Mouse (Mus musculus) midbrain, postnatal 0 days (tissue): ENCODE results near the gene Hoxd8. TPM values are rescaled to one million over a fixed set of nuclear protein-coding genes. Genes with fewer than 3 reads are reported as not detected.
A peak's percentile ranks its signal among the peaks of the same experiment; 100 is the strongest.

Experiments used
- ATAC-seq: fragments of 200-750 bp; cut with Nextera tagmentation; 2 replicates; pipeline ENCODE4 v1.8.0; 2017; ENCODE audit warnings: moderate number of reproducible peaks, mild to moderate bottlenecking, moderate TSS enrichment, moderate library complexity; ENCODE audit not compliant: low FRiP score
- DNase-seq: peaks from one replicate; pipeline ENCODE4 v3.0.0-alpha.2; 2015; ENCODE audit warnings: low spot score
- H3K27ac ChIP-seq: fragments of 300-500 bp; sonication (generic); 2 replicates; pipeline ENCODE4 v1.5.1; 2014; ENCODE audit warnings: low read depth, mild to moderate bottlenecking, low read length, mixed read lengths
- H3K27me3 ChIP-seq: fragments of 300-500 bp; sonication (generic); 2 replicates; pipeline ENCODE4 v1.6.1; 2014; ENCODE audit warnings: low read length, control low read depth, mixed read lengths; ENCODE audit not compliant: insufficient read depth
- H3K36me3 ChIP-seq: fragments of 300-500 bp; sonication (generic); 2 replicates; pipeline ENCODE4 v1.6.1; 2014; ENCODE audit warnings: low read length, control low read depth, mixed read lengths; ENCODE audit not compliant: insufficient read depth
- H3K4me1 ChIP-seq: fragments of 300-500 bp; sonication (generic); 2 replicates; pipeline ENCODE4 v1.6.1; 2014; ENCODE audit warnings: mild to moderate bottlenecking, control low read depth, antibody characterized with exemption, low read length, mixed read lengths; ENCODE audit not compliant: insufficient read depth
- H3K4me2 ChIP-seq: fragments of 300-500 bp; sonication (generic); 2 replicates; pipeline ENCODE4 v1.6.1; 2014; ENCODE audit warnings: low read depth, mild to moderate bottlenecking, low read length, mixed read lengths; ENCODE audit not compliant: poor library complexity, severe bottlenecking
- H3K4me3 ChIP-seq: fragments of 300-500 bp; sonication (generic); 2 replicates; pipeline ENCODE4 v1.5.1; 2014; ENCODE audit warnings: low read depth, mild to moderate bottlenecking, low read length, moderate library complexity
- H3K9ac ChIP-seq: fragments of 300-500 bp; sonication (generic); replicated peaks from 2 replicates; pipeline ENCODE4 v1.6.1; 2014; ENCODE audit warnings: mild to moderate bottlenecking, low read length, moderate library complexity, mixed read lengths; ENCODE audit not compliant: poor library complexity, severe bottlenecking
- H3K9me3 ChIP-seq: fragments of 300-500 bp; sonication (generic); 2 replicates; pipeline ENCODE4 v1.6.1; 2016; ENCODE audit warnings: low read length, control low read depth
- CTCF ChIP-seq: IDR thresholded peaks from 2 replicates; pipeline ENCODE4 v1.5.1; 2016; ENCODE audit warnings: antibody characterized with exemption, mild to moderate bottlenecking
- WGBS: fragments of 180-500 bp; shearing (Covaris S2); extraction: QIAGEN DNeasy Blood & Tissue Kit; methylation state at CpG from one replicate; pipeline ENCODE4 v1.1.7; 2014; 5-methylcytosine and 5-hydroxymethylcytosine counted together
- microRNA counts: library from miRNA; unstranded; fragments of <30 nt; microRNA quantifications from one replicate; lab custom pipeline; 2015
- microRNA-seq: library from miRNA; unstranded; fragments of <30 nt; microRNA quantifications from one replicate; pipeline ENCODE4, GENCODE M21; 2016; ENCODE audit warnings: borderline number of aligned reads
- polyA plus RNA-seq: library from polyadenylated mRNA; unstranded; fragments of >200 nt; fragmentation: Nextera tagmentation; extraction: Ambion mirVana; gene quantifications from 2 replicates; pipeline ENCODE4 v1.2.1, GENCODE M21; 2015
- total RNA-seq: library from RNA; depleted of rRNA; stranded (reverse); fragments of >200 nt; gene quantifications from 2 replicates; pipeline ENCODE4 v1.2.3, GENCODE M21; 2014; rRNA removed

Gene Hoxd8
- total and polyA plus RNA-seq, 2 experiments from 2014 or later = 0.05 TPM; not detected in 1

GRCm38 (mm10) chr2:74750731-74751250, 46.4 kb downstream of the Hoxd8 start:
- H3K9ac ChIP-seq = no peak overlapping the region
- no peak overlapping the region for H3K4me2 ChIP-seq
- 17% methylated on average over 5 of the region's 5 CpGs for WGBS
- H3K4me3 ChIP-seq = no peak overlapping the region
- no peaks in the 10 kb centered on the region for H3K9me3 ChIP-seq
- TF ChIP-seq CTCF = no peak
- H3K27ac ChIP-seq = no peak overlapping the region
- no peaks in the 10 kb centered on the region for H3K36me3 ChIP-seq
- ATAC-seq = no peak
- no peak for DNase-seq
- no peaks in the 10 kb centered on the region for H3K4me1 ChIP-seq
- H3K27me3 ChIP-seq = peaks cover 87% of the 10 kb centered on the region

GRCm38 (mm10) chr2:74751861-74752260, 47.4 kb downstream of the Hoxd8 start:
- no peak for TF ChIP-seq CTCF
- Histone ChIP-seq H3K9me3 (no peaks in the 10 kb centered on the region), H3K27ac (no peak overlapping the region), H3K4me3 (no peak overlapping the region), H3K27me3 (peaks cover 87% of the 10 kb centered on the region), H3K9ac (no peak overlapping the region), H3K4me2 (no peak overlapping the region), H3K36me3 (no peaks in the 10 kb centered on the region), H3K4me1 (no peaks in the 10 kb centered on the region)
- 63% methylated on average over 1 of the region's 1 CpGs for WGBS
- no peak for DNase-seq
- no peak for ATAC-seq

- no peaks in the 10 kb centered on the region for H3K9me3 ChIP-seq
- no peak for DNase-seq
- no peaks in the 10 kb centered on the region for H3K4me1 ChIP-seq
- TF ChIP-seq CTCF = no peak
- H3K36me3 ChIP-seq = no peaks in the 10 kb centered on the region
- no peak overlapping the region for H3K9ac ChIP-seq
- ATAC-seq = no peak
- H3K27me3 ChIP-seq = peaks cover 87% of the 10 kb centered on the region
- peak overlapping the region; percentile 33 for H3K4me2 ChIP-seq
- WGBS = 2% methylated on average over 45 of the region's 45 CpGs
- peak overlapping the region; percentile 12 for H3K4me3 ChIP-seq
- no peak overlapping the region for H3K27ac ChIP-seq
Measured at GRCm38 (mm10) chr2:74752431-74753174, 48.2 kb downstream of the Hoxd8 start.

GRCm38 (mm10) chr2:74753175-74753523, 48.7 kb downstream of the Hoxd8 start:
- TF ChIP-seq CTCF = no peak
- Histone ChIP-seq H3K36me3 (no peaks in the 10 kb centered on the region), H3K9me3 (no peaks in the 10 kb centered on the region), H3K4me1 (no peaks in the 10 kb centered on the region), H3K27ac (no peak overlapping the region), H3K9ac (no peak overlapping the region), H3K4me2 (no peak overlapping the region), H3K27me3 (peaks cover 87% of the 10 kb centered on the region), H3K4me3 (no peak overlapping the region)
- ATAC-seq (no peak), DNase-seq (no peak)
- WGBS = 2% methylated on average over 24 of the region's 25 CpGs

- Histone ChIP-seq H3K4me3 (no peak overlapping the region), H3K4me1 (no peaks in the 10 kb centered on the region), H3K9me3 (no peaks in the 10 kb centered on the region), H3K9ac (no peak overlapping the region), H3K27me3 (peaks cover 88% of the 10 kb centered on the region), H3K4me2 (no peak overlapping the region), H3K27ac (no peak overlapping the region), H3K36me3 (no peaks in the 10 kb centered on the region)
- DNase-seq (no peak), ATAC-seq (no peak)
- no peak for TF ChIP-seq CTCF
- WGBS = 23% methylated on average over 5 of the region's 5 CpGs
Measured at GRCm38 (mm10) chr2:74753711-74754110, 49.3 kb downstream of the Hoxd8 start.

MicroRNA genes within 50 kb of the gene (microRNA counts, 519-probe panel; counts per million panel counts)
- microRNA mmu-miR-10b (lab: Ali Mortazavi, UCI) = 528 counts per million, percentile 58 among the panel's probes with 10 or more counts

Small RNAs within 50 kb of the gene (microRNA-seq; reads per million reads assigned to microRNA genes)
- gene Gm44463 = not detected
- gene Mir10b = 436 reads per million, percentile 63 among the genes with 10 or more reads in this experiment

Other genes starting within 250 kb of the Hoxd8 start
- 54.6 and 76.0 TPM in 2 replicates for gene Lnpk, start 125.2 kb upstream of the Hoxd8 start, total RNA-seq
- 35.2 and 40.2 TPM in 2 replicates for gene Lnpk, start 125.2 kb upstream of the Hoxd8 start, polyA plus RNA-seq
- 4.2 and 6.4 TPM in 2 replicates for gene Evx2, start 45.1 kb upstream of the Hoxd8 start, total RNA-seq
- gene Evx2, start 45.1 kb upstream of the Hoxd8 start, polyA plus RNA-seq = 0.33 and 0.42 TPM in 2 replicates
- 0.19 TPM in 1 of 2 replicates, not detected in the other for gene Hoxd13, start 36.3 kb upstream of the Hoxd8 start, total RNA-seq
- gene Hoxd13, start 36.3 kb upstream of the Hoxd8 start, polyA plus RNA-seq = not detected in 2 replicates
- not detected in 2 replicates for gene Hoxd12, start 29.6 kb upstream of the Hoxd8 start, total RNA-seq
- not detected in 2 replicates for gene Hoxd12, start 29.6 kb upstream of the Hoxd8 start, polyA plus RNA-seq
- not detected in 2 replicates for gene Hoxd11, start 25.1 kb upstream of the Hoxd8 start, total RNA-seq
- gene Hoxd11, start 25.1 kb upstream of the Hoxd8 start, polyA plus RNA-seq = not detected in 2 replicates
- gene Hoxd10, start 12.7 kb upstream of the Hoxd8 start, total RNA-seq = 0.22 TPM in 1 of 2 replicates, not detected in the other
- gene Hoxd10, start 12.7 kb upstream of the Hoxd8 start, polyA plus RNA-seq = not detected in 2 replicates
- not detected in 2 replicates for gene Hoxd9, start 6.9 kb upstream of the Hoxd8 start, total RNA-seq
- gene Hoxd9, start 6.9 kb upstream of the Hoxd8 start, polyA plus RNA-seq = not detected in 2 replicates
- 11.6 TPM in 1 of 2 replicates, not detected in the other for gene Hoxd3, start 7.3 kb downstream of the Hoxd8 start, total RNA-seq
- gene Hoxd3, start 7.3 kb downstream of the Hoxd8 start, polyA plus RNA-seq = not detected in 2 replicates
- gene Hoxd4, start 7.3 kb downstream of the Hoxd8 start, total RNA-seq = 1.2 TPM in 1 of 2 replicates, not detected in the other
- not detected in 2 replicates for gene Hoxd4, start 7.3 kb downstream of the Hoxd8 start, polyA plus RNA-seq
- not detected in 2 replicates for gene Gm28230, start 22.1 kb downstream of the Hoxd8 start, total RNA-seq
- gene Gm28230, start 22.1 kb downstream of the Hoxd8 start, polyA plus RNA-seq = not detected in 2 replicates
- not detected in 2 replicates for gene Hoxd1, start 58.4 kb downstream of the Hoxd8 start, total RNA-seq
- gene Hoxd1, start 58.4 kb downstream of the Hoxd8 start, polyA plus RNA-seq = not detected in 2 replicates
- gene Mtx2, start 121.2 kb downstream of the Hoxd8 start, total RNA-seq = 114 and 125 TPM in 2 replicates
- gene Mtx2, start 121.2 kb downstream of the Hoxd8 start, polyA plus RNA-seq = 146 and 151 TPM in 2 replicates